Mouse (Mus musculus) ZHBTc4 (cell line): ENCODE data around the gene Terb2.
A peak's percentile ranks its signal among the peaks of the same experiment; 100 is the strongest.

ENCODE experiments used
- DNase-seq: peaks from one replicate; pipeline ENCODE4 v3.0.0-alpha.2; 2011; ENCODE audit warnings: low read depth, low spot score

Terb2 gene

DNA sequence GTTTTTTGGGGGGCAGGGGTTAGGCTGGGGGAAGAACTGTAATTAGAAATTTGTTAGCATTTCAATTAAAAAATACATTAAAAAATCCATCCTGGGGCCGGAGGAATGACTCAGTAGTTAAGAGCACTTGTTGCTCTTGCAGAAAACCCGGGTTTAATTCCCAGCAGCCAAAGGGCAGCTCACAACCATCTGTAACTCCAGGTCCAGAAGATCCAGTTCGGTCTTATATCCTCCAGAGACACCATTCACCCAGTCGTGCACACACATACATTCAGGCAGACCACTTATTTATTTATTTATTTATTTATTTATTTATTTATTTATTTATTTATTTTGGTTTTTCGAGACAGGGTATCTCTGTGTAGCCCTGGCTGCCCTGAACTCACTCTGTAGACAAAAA is 47.3 kb downstream of the Terb2 start:
- DNase-seq: no peak

DNA sequence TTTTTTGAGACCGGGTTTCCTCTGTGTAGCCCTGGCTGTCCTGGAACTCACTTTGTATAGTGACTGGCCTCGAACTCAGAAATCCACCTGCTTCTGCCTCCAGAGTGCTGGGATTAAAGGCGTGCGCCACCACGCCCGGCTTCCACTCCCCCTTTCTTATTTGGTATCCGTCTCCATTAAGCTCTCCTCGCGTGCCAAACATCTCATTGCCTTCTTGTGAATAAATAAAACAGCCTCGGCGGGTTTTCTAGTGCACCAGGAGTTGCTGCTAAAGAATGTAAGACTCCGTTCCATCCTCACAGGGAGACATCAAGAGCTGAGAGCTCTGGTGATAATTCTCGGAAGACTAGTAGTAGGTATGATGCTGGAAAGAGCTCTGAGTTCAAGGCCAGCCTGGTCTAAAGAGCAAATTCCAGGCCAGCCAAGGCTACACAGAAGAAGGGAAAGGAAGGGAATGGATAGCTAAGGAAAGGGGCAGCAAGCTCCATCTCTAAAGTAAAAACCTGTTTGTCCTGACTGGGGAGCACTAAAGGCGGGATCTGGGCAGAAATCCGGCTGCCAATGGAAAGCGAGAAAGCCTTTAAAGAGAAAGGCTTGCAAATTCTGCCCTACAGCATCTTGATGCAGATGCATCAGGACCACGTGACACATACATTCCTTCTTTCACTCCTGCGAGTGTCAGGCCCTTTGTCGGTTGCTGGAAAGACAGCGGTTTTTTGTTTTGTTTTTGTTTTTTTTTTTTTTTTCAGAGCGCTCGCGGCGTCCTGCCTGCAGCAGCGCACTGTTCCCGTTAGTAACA is 47.9 kb downstream of the Terb2 start:
- DNase-seq: peak; percentile 62

DNA sequence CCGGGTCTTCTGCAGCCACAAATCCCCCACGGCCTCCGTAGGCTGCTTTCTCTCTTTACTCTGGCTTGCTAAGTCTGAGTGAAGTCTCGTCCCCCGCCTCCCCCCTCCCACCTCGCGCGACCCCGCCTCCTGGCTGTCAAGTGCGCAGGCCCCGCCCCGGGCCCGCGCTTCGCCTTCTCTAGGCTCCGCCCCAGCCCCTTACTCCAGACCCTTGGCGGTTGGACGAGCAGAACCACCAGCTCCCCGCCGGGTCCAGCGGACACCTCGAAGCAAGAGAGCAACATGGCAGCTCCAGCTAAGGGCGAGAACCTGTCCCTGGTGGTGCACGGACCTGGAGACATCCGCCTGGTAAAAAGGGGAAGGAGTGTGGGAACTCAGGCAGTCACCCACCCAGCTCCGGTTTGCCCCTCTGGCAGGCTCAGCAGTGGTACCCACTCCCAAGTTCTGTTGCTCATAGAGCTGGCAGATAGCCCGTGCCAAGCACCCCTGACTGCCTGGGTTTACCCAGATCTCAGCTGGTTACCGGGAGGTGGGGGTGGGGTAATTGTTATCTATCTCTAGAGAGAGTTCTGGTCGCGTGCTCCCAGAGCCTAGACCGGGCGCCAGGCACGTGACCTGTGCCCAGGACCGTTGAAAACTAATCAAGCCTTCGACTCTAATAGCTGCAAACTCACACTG is 48.7 kb downstream of the Terb2 start, which contains the start of gene Sord:
TSS of gene Sord (plus strand) at position 139 of the 678 bp plus-strand sequence.
- peak; percentile 94 for DNase-seq

DNA sequence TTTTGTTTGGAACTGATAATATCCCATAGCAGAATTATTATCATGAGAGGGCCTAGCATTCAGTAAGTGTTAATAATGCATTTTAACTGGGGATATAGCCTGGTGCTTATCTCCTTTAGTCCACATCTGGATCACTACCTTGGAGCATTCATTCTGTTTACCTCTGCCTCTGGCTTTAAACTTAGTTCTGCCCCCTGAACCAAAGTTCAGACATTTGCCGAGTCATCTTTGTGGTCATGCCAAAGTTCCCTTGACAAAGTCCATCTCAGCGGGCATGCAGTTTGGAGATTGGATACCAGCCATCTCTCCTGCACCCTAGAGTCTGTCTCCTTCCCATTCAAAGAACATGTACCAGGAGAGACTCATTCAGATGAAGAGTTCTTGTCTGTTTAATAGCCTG is 49.4 kb downstream of the Terb2 start:
- DNase-seq: no peak

DNA sequence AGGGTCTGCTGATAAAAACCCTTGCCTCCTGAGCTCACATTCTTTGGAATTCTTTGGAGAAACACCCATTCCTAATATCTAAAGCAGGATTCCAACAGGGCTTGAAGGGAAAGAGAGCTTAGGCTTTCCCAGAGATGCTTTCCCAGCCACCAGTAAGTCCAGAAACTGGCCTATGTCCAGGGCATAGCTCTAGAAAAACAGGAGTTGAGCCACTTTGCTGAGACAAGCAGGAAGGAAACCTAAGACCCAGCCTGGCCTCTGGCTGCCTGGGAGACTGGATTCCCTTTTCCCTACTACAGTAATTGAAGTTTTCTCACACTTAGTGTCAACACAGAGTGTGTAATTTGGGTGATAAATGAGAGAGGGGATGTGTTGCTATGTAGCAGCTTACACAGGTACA is 50.2 kb downstream of the Terb2 start:
- DNase-seq: no peak

DNA sequence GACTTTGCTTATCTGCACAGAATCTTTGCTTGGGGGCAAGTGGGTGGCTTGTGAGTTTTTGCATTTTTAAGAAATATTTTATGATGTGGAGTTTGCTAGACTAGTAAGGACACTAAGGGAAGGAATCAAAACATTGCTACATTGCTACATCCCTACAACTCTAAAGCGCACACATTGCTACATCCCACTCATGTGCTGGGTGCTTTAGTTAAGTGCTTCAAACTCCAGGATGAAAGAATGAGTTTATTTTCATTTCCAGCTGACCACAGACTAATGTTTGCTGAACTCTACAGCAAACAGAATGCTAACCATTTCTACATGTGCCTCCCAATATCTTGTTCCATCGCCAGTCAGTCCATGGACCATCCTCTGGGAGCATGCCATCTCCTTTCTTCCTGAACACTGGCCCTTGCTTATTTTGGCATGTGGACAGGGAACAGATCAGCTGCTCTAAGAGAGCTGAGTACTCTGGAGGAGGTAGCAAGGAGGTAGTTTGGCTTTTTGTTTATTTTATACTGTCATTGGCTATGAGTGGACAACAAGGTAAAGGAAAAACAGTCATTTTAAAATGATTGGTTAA is 51.9 kb downstream of the Terb2 start:
- DNase-seq: no peak

DNA sequence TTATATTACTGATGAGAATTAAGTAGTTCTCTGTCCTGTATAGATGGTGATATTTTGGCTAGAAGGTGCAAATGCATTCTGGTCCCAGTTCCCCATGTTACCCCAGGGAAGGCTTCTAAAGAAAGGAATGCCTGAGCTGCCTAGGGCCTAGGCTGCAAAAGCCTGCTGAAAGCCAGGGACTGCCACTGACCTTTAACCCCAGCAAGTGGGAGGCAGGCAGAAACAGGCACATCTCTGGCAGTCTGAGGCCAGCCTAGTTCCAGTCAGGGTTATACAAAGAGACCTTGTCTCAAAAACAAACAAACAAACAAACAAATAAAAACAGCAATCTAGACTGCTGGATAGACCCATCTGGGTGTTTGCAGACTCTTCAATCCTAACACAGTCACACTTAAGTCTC is 54.7 kb downstream of the Terb2 start:
- DNase-seq: no peak

DNA sequence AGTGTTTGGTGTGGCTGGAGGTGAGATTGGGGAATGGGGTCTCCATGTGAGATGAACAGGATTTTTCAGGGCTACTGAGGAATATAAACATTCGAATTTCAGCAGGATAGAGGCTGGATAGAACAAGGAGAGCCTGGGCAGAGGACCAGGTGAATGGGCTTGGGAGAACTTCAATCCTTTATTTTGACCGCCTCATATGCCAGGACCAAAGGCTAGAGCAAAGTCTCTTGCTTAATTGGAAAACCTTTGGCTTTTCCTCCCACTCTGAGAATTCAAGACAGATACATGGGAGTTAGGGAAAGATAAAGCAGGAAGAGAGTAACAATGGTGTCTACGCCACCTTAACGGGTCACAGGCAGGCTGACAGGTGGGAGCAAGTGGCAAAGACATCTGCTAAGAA is 55.2 kb downstream of the Terb2 start:
- DNase-seq: no peak

DNA sequence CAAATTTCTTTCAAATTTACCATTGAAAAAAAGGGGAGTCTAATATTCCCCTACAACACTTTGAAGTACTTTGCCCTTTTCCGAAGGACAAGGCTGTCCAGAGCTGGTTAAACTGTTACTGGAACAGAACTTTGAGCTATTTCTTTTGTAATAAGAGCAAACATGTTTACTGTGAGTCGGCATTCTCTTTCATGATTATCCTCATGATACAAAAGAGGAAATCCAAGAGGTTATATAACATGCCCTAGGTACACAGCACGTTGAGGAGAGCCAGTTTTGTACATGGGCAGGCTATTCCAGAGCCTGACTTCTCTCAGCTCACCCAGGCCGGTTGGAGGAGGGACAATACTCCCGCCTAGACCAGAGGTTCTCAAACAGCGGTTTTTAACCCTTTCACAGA is 55.9 kb downstream of the Terb2 start:
- DNase-seq: no peak

DNA sequence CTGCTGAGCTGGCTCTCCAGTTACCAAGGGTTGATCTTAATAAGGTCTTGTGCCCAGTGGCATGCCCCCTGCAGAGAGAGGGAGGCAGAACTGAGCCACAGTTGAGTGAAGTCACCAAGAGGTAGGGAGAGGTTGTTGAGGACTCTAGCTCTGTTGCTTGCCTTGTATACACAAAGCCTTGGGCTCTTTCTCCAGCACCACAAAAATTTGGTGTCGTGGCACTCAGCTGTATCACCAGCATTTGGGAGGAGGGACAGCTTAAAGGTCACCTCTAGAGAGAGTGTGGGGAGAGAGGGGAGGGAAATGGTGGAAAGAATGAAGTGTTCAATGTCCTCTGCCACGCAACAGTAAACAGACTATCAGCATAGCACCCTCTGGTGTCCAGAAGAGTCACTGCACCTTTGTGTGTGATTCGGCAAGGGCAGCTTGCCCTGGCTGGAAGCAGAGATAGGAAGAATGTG is 57.6 kb downstream of the Terb2 start:
- DNase-seq: peak; percentile 87

DNA sequence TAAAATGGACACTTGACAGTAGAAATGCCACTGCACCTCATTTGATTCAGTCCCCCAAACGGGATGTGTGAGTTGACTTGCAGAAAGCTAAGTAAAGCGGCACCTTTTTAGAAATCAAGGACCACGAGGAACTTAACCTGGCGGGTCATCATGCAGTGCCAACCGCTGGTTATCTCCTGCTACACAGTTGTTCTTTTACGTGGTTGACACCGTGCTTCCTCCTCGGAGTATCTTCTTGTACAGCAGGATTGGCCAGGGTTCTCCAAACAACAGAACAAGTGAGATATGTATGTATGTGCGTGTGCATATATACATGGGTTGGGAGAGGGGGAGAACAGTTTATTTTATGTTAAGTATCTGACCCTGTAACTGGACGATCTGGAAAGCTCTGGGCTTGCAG is 61.7 kb downstream of the Terb2 start:
- no peak for DNase-seq

DNA sequence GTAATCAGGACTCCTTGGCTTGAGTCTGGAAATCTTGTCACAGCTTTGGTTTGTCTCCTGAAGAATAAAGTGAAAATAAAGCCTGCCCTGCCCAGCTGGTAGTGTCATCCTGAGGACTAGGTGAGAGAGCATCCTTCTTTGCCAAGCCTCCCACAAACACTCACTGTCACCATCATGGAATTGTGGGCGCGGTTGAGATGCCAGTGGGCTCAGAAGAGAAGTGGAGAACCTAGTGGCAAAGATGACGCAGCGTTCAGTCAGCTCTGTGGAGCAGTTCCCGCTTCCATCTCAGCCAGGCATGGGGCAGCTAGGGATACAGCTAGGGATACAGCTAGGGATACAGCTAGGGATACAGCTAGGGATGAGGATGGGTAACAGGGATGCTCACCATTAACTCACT is 69.9 kb downstream of the Terb2 start:
- no peak for DNase-seq
